ENCODE assay signal across 26 mouse cellular contexts in the genomic region with DNA sequence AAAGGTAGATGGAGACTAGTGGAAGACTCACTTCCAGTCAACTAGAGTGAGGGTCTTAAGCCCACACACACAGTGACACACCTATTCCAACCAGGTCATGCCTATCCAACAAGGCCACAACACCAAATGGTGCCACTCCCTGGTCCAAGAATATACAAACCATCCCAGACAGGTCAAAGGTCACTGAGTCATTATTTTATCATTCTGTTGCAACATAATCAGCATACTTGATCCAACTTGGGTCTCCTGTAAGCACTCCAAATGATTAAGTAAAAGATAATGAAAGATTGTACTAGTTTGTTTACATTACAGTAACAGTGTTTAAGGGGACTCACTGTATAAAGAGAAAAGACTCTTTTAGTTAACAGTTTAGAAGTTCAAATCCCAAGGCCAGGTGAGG.
A peak's percentile ranks its signal among the peaks of the same experiment; 100 is the strongest.
DNase-seq lines count a peak whose midpoint lies in the region; ATAC-seq and TF ChIP-seq lines count a peak whose summit lies in the region.
"Had no signal": no experiment of that assay in that cellular context is flagged by ENCODE, and none has a peak within 500 bp of the region (broad histone marks: within the 10 kb centered on the region; RNA-seq: fewer than 3 reads in every experiment).

No protein-coding gene starts in this region.

- DNase-seq in liver, adult 2 months (ENCODE audit: extremely low read depth, low read depth, low spot score) = peak; percentile 76
- DNase-seq in liver (no peak), 3T3-L1 (ENCODE audit: low read depth, low spot score) (peak; percentile 75)
- peak; percentile 19 for DNase-seq in large intestine, adult 2 months (ENCODE audit: low read depth, low spot score)
- DNase-seq in kidney, postnatal 25 days = no peak
- DNase-seq: adrenal gland, adult 8-10 months; adrenal gland, postnatal 14 days; B cell, adult 2 months; cerebellum, adult 11 months; cerebellum, adult 18-20 months; cerebellum, adult 8-10 months; cerebellum, adult 9-11 months; cerebellum, postnatal 14 days; cerebellum, postnatal 36 days; embryo, embryonic 11 days; forebrain, postnatal 0 days had no signal

- H3K27me3 ChIP-seq in liver, adult 2 months (ENCODE audit: control insufficient read depth, insufficient read depth, low read length) = no peaks in the 10 kb centered on the region
- no peaks in the 10 kb centered on the region for H3K27me3 ChIP-seq in C2C12 (ENCODE audit: control insufficient read depth, insufficient read depth, insufficient read length)
- H3K27me3 ChIP-seq in forebrain, embryonic 16.5 days (replicated peaks; ENCODE audit: control insufficient read depth, insufficient read depth, low read length) = no peaks in the 10 kb centered on the region
- H3K27me3 ChIP-seq: embryonic facial prominence, embryonic 13.5 days; embryonic facial prominence, embryonic 15.5 days; forebrain, embryonic 12.5 days; Patski had no signal

- H3K9me3 ChIP-seq in forebrain, embryonic 16.5 days (ENCODE audit: control insufficient read depth, low read length) = no peaks in the 10 kb centered on the region
- H3K9me3 ChIP-seq: embryonic facial prominence, embryonic 13.5 days; embryonic facial prominence, embryonic 15.5 days; forebrain, embryonic 10.5 days; forebrain, embryonic 12.5 days had no signal

- H3K4me1 ChIP-seq in liver, adult 2 months (ENCODE audit: control insufficient read depth, insufficient read depth, low read length) = no peaks in the 10 kb centered on the region; the same call in 1 of the 2 replicates
- H3K4me1 ChIP-seq in forebrain, embryonic 16.5 days (replicated peaks; ENCODE audit: control insufficient read depth, insufficient read depth, low read length) = no peaks in the 10 kb centered on the region
- H3K4me1 ChIP-seq: embryonic facial prominence, embryonic 13.5 days; embryonic facial prominence, embryonic 15.5 days; forebrain, embryonic 10.5 days; forebrain, embryonic 12.5 days had no signal

- ATAC-seq in forebrain, embryonic 16.5 days = no peak
- ATAC-seq: activated CD4-positive, CD25-positive, alpha-beta regulatory T cell, adult 4 months; forebrain, embryonic 14.5 days; forebrain, postnatal 0 days; Patski had no signal

- no peak overlapping the region for H3K4me3 ChIP-seq in liver, adult 2 months (ENCODE audit: insufficient read depth, low read depth, low read length)
- H3K4me3 ChIP-seq in C2C12 (ENCODE audit: insufficient read depth, poor library complexity, severe bottlenecking) = no peak overlapping the region
- H3K4me3 ChIP-seq in forebrain, embryonic 16.5 days (replicated peaks; ENCODE audit: low read length) = no peak overlapping the region
- H3K4me3 ChIP-seq: embryonic facial prominence, embryonic 13.5 days; embryonic facial prominence, embryonic 15.5 days; erythroblast, embryonic 14.5 days; forebrain, embryonic 10.5 days; forebrain, embryonic 12.5 days had no signal

- H3K79me3 ChIP-seq in C2C12 (ENCODE audit: low read depth) = no peaks in the 10 kb centered on the region

- TF ChIP-seq POLR2A in liver, adult 2 months (IDR thresholded peaks at IDR 0.05; ENCODE audit: extremely low read depth, insufficient read depth, low read length) = no peak

- no peak for TF ChIP-seq CTCF in liver, adult 2 months (IDR thresholded peaks at IDR 0.05; ENCODE audit: low read depth, low read length)
- TF ChIP-seq CTCF in C2C12 (IDR thresholded peaks at IDR 0.05; ENCODE audit: control insufficient read depth, insufficient read depth, insufficient read length) = no peak

- H3K9ac ChIP-seq in liver, adult 2 months (ENCODE audit: low read depth, low read length) = no peak overlapping the region
- H3K9ac ChIP-seq in forebrain, embryonic 16.5 days (replicated peaks; ENCODE audit: low read depth, low read length) = no peak overlapping the region
- H3K9ac ChIP-seq: embryonic facial prominence, embryonic 13.5 days; embryonic facial prominence, embryonic 15.5 days; forebrain, embryonic 12.5 days; forebrain, postnatal 0 days had no signal

- no peak overlapping the region for H3K4me2 ChIP-seq in forebrain, embryonic 16.5 days (ENCODE audit: low read length)
- H3K4me2 ChIP-seq: embryonic facial prominence, embryonic 13.5 days; embryonic facial prominence, embryonic 15.5 days; forebrain, embryonic 12.5 days had no signal

- no peaks in the 10 kb centered on the region for H3K36me3 ChIP-seq in liver, adult 2 months (ENCODE audit: control insufficient read depth, insufficient read depth, low read length)
- no peaks in the 10 kb centered on the region for H3K36me3 ChIP-seq in C2C12 (ENCODE audit: control insufficient read depth, insufficient read depth)
- no peaks in the 10 kb centered on the region for H3K36me3 ChIP-seq in forebrain, embryonic 16.5 days (ENCODE audit: control insufficient read depth, insufficient read depth)
- H3K36me3 ChIP-seq: embryonic facial prominence, embryonic 13.5 days; embryonic facial prominence, embryonic 15.5 days; forebrain, embryonic 10.5 days; forebrain, embryonic 12.5 days had no signal

- H3ac ChIP-seq in C2C12 (ENCODE audit: control insufficient read depth, insufficient read length, low read depth) = no peak overlapping the region

- H3K79me2 ChIP-seq in liver, adult 2 months (ENCODE audit: control insufficient read depth, insufficient read depth, low read length) = no peaks in the 10 kb centered on the region
- H3K79me2 ChIP-seq in C2C12 (ENCODE audit: control insufficient read depth, insufficient read depth) = no peaks in the 10 kb centered on the region

- H3K27ac ChIP-seq in liver, adult 2 months (replicated peaks; ENCODE audit: insufficient read depth, low read depth, low read length) = no peak overlapping the region
- H3K27ac ChIP-seq in forebrain, embryonic 16.5 days (ENCODE audit: low read length) = no peak overlapping the region
- H3K27ac ChIP-seq: embryonic facial prominence, embryonic 13.5 days; embryonic facial prominence, embryonic 15.5 days; forebrain, embryonic 10.5 days; forebrain, embryonic 12.5 days had no signal

TF ChIP-seq in C2C12, 6 proteins besides CTCF, POLR2A, EP300 and RAD21:
- TF ChIP-seq CEBPB (IDR thresholded peaks at IDR 0.05; ENCODE audit: low read depth) (peak; percentile 61), MAX (IDR thresholded peaks at IDR 0.05) (no peak)
TF ChIP-seq in C2C12: peak in this region for 1.

Comparison
In these comparisons a context has a peak if more than half of its experiments do, and no peak if none do; other contexts are left out.
1. DNase-seq: peak in liver, adult 2 months (single experiment), 3T3-L1 (single experiment) and large intestine, adult 2 months (single experiment); none in liver (single experiment) and kidney, postnatal 25 days (0 of 2).